Mouse (Mus musculus): ENCODE data around the gene Socs5. TPM values are rescaled to one million over a fixed set of nuclear protein-coding genes. Genes with fewer than 3 reads are reported as not detected.
A peak's percentile ranks its signal among the peaks of the same experiment; 100 is the strongest.

The Socs5 gene
- polyA plus RNA-seq, 1 experiment: 11.7 TPM

GRCm38 (mm10) chr17:87106691-87107523 is 572 bp upstream of the Socs5 start:
- H3K4me1 ChIP-seq (ENCODE audit: control insufficient read depth, insufficient read depth, low read length): peaks cover 26% of the 10 kb centered on the region
- peak overlapping the region; percentile 76 for H3K4me3 ChIP-seq (ENCODE audit: insufficient read depth, low read depth, low read length)
- no peaks in the 10 kb centered on the region for H3K27me3 ChIP-seq (replicated peaks; ENCODE audit: control insufficient read depth, insufficient read depth, low read length)
- peak; percentile 99 for DNase-seq
- H3K27ac ChIP-seq (ENCODE audit: insufficient read depth, low read depth, low read length): peak overlapping the region; percentile 77
- TF ChIP-seq CTCF (conservative IDR thresholded peaks at IDR 0.05; ENCODE audit: insufficient read depth, insufficient read length, low read depth, low read length) (no peak), POLR2A (IDR thresholded peaks at IDR 0.05; ENCODE audit: low read depth, low read length) (no peak)
- no peaks in the 10 kb centered on the region for H3K36me3 ChIP-seq (ENCODE audit: control insufficient read depth, insufficient read depth, low read length)
- WGBS: 1% methylated on average over 51 of the region's 51 CpGs

- Histone ChIP-seq H3K4me3 (ENCODE audit: insufficient read depth, low read depth, low read length) (peak overlapping the region; percentile 98), H3K27me3 (replicated peaks; ENCODE audit: control insufficient read depth, insufficient read depth, low read length) (no peaks in the 10 kb centered on the region), H3K36me3 (ENCODE audit: control insufficient read depth, insufficient read depth, low read length) (no peaks in the 10 kb centered on the region), H3K4me1 (ENCODE audit: control insufficient read depth, insufficient read depth, low read length) (peaks cover 24% of the 10 kb centered on the region), H3K27ac (ENCODE audit: insufficient read depth, low read depth, low read length) (peak overlapping the region; percentile 89)
- no peak for DNase-seq
- TF ChIP-seq CTCF (conservative IDR thresholded peaks at IDR 0.05; ENCODE audit: insufficient read depth, insufficient read length, low read depth, low read length) (no peak), POLR2A (IDR thresholded peaks at IDR 0.05; ENCODE audit: low read depth, low read length) (no peak)
- WGBS: 42% methylated on average over 13 of the region's 13 CpGs
These were observed 1.2 kb downstream of the Socs5 start for GRCm38 (mm10) chr17:87108507-87109292.

- Histone ChIP-seq H3K4me1 (ENCODE audit: control insufficient read depth, insufficient read depth, low read length) (peaks cover 22% of the 10 kb centered on the region; the same call in 1 of the 2 replicates), H3K27ac (ENCODE audit: insufficient read depth, low read depth, low read length) (peak overlapping the region; percentile 70), H3K36me3 (ENCODE audit: control insufficient read depth, insufficient read depth, low read length) (no peaks in the 10 kb centered on the region), H3K4me3 (ENCODE audit: insufficient read depth, low read depth, low read length) (peak overlapping the region; percentile 29), H3K27me3 (replicated peaks; ENCODE audit: control insufficient read depth, insufficient read depth, low read length) (no peaks in the 10 kb centered on the region)
- no peak for DNase-seq
- TF ChIP-seq CTCF (conservative IDR thresholded peaks at IDR 0.05; ENCODE audit: insufficient read depth, insufficient read length, low read depth, low read length) (no peak), POLR2A (IDR thresholded peaks at IDR 0.05; ENCODE audit: low read depth, low read length) (no peak)
- WGBS: 69% methylated on average over 7 of the region's 7 CpGs
These were observed 2.0 kb downstream of the Socs5 start for GRCm38 (mm10) chr17:87109504-87109903.

- Histone ChIP-seq H3K4me3 (ENCODE audit: insufficient read depth, low read depth, low read length) (no peak overlapping the region), H3K27ac (ENCODE audit: insufficient read depth, low read depth, low read length) (peak overlapping the region; percentile 11; the same call in 1 of the 2 replicates), H3K36me3 (ENCODE audit: control insufficient read depth, insufficient read depth, low read length) (no peaks in the 10 kb centered on the region), H3K4me1 (ENCODE audit: control insufficient read depth, insufficient read depth, low read length) (0 out of 2 replicates have a peak, but pooled peaks cover 7% of the 10 kb centered on the region), H3K27me3 (replicated peaks; ENCODE audit: control insufficient read depth, insufficient read depth, low read length) (no peaks in the 10 kb centered on the region)
- WGBS: 66% methylated on average over 5 of the region's 5 CpGs
- no peak for DNase-seq
- TF ChIP-seq POLR2A (IDR thresholded peaks at IDR 0.05; ENCODE audit: low read depth, low read length): no peak
- TF ChIP-seq CTCF (conservative IDR thresholded peaks at IDR 0.05; ENCODE audit: insufficient read depth, insufficient read length, low read depth, low read length): no peak
These were observed 5.5 kb downstream of the Socs5 start for GRCm38 (mm10) chr17:87112852-87113592.

GRCm38 (mm10) chr17:87115615-87116014 is 8.1 kb downstream of the Socs5 start:
- TF ChIP-seq CTCF (conservative IDR thresholded peaks at IDR 0.05; ENCODE audit: insufficient read depth, insufficient read length, low read depth, low read length): no peak
- TF ChIP-seq POLR2A (IDR thresholded peaks at IDR 0.05; ENCODE audit: low read depth, low read length): no peak
- Histone ChIP-seq H3K27ac (ENCODE audit: insufficient read depth, low read depth, low read length) (no peak overlapping the region), H3K4me3 (ENCODE audit: insufficient read depth, low read depth, low read length) (no peak overlapping the region), H3K4me1 (ENCODE audit: control insufficient read depth, insufficient read depth, low read length) (0 out of 2 replicates have a peak, but pooled peaks cover 4% of the 10 kb centered on the region), H3K27me3 (replicated peaks; ENCODE audit: control insufficient read depth, insufficient read depth, low read length) (no peaks in the 10 kb centered on the region), H3K36me3 (ENCODE audit: control insufficient read depth, insufficient read depth, low read length) (no peaks in the 10 kb centered on the region)
- 58% methylated on average over 6 of the region's 6 CpGs for WGBS
- DNase-seq: no peak

GRCm38 (mm10) chr17:87118966-87119526 is 11.6 kb downstream of the Socs5 start:
- no peak for TF ChIP-seq POLR2A (IDR thresholded peaks at IDR 0.05; ENCODE audit: low read depth, low read length)
- no peak for TF ChIP-seq CTCF (conservative IDR thresholded peaks at IDR 0.05; ENCODE audit: insufficient read depth, insufficient read length, low read depth, low read length)
- H3K27ac ChIP-seq (ENCODE audit: insufficient read depth, low read depth, low read length): no peak overlapping the region
- WGBS: 81% methylated on average over 7 of the region's 7 CpGs
- no peak for DNase-seq
- no peak overlapping the region for H3K4me3 ChIP-seq (ENCODE audit: insufficient read depth, low read depth, low read length)
- no peaks in the 10 kb centered on the region for H3K27me3 ChIP-seq (replicated peaks; ENCODE audit: control insufficient read depth, insufficient read depth, low read length)
- no peaks in the 10 kb centered on the region for H3K4me1 ChIP-seq (ENCODE audit: control insufficient read depth, insufficient read depth, low read length)
- no peaks in the 10 kb centered on the region for H3K36me3 ChIP-seq (ENCODE audit: control insufficient read depth, insufficient read depth, low read length)
